Mouse (Mus musculus): ENCODE measurements around the gene Card6. TPM values are rescaled to one million over a fixed set of nuclear protein-coding genes. Genes with fewer than 3 reads are reported as not detected.

Card6 gene
- total and polyA plus RNA-seq, 3 experiments = 0.08 to 0.13 TPM; not detected in 1

- Histone ChIP-seq H3K4me1 (ENCODE audit: control insufficient read depth in 1 of 2, insufficient read depth in 2 of 2, low read length in 2 of 2) (no peaks in the 10 kb centered on the region), H3K27ac (ENCODE audit: control insufficient read depth, low read depth, low read length) (no peak overlapping the region), H3K4me3 (ENCODE audit: control insufficient read depth in 1 of 2, insufficient read depth in 1 of 2, low read depth in 2 of 2, low read length in 2 of 2) (no peak overlapping the region), H3K9ac (ENCODE audit: control insufficient read depth, low read depth, low read length, poor library complexity, severe bottlenecking) (no peak overlapping the region), H3K9me3 (replicated peaks; ENCODE audit: insufficient read depth, low read length) (no peaks in the 10 kb centered on the region), H3K79me2 (ENCODE audit: control insufficient read depth, insufficient read depth, low read length, poor library complexity) (peaks cover 57% of the 10 kb centered on the region), H3K27me3 (ENCODE audit: control insufficient read depth in 1 of 2, insufficient read depth in 2 of 2, low read length in 2 of 2) (no peaks in the 10 kb centered on the region), H3K36me3 (ENCODE audit: control insufficient read depth in 1 of 2, insufficient read depth in 2 of 2, low read length in 2 of 2) (peaks cover 2 to 5% of the 10 kb centered on the region in 2 experiments; a peak in 3 of 4 replicates)
- no peak for DNase-seq (ENCODE audit: low read depth, low spot score)
- no peak for TF ChIP-seq POLR2AphosphoS5 (IDR thresholded peaks at IDR 0.05; ENCODE audit: borderline replicate concordance, low read depth, low read length)
- TF ChIP-seq TCF12 (IDR thresholded peaks at IDR 0.05; ENCODE audit: low read depth, low read length) = no peak
- TF ChIP-seq RAD21 (IDR thresholded peaks at IDR 0.05; ENCODE audit: low read depth, low read length) = no peak
- no peak for TF ChIP-seq TAL1 (IDR thresholded peaks at IDR 0.05; ENCODE audit: low read length)
- no peak for TF ChIP-seq NELFE (IDR thresholded peaks at IDR 0.05; ENCODE audit: low read depth, low read length)
- no peak for TF ChIP-seq USF1 (IDR thresholded peaks at IDR 0.05; ENCODE audit: low read depth, low read length)
- no peak for TF ChIP-seq CHD1 (IDR thresholded peaks at IDR 0.05; ENCODE audit: low read depth, low read length)
- TF ChIP-seq MYB (IDR thresholded peaks at IDR 0.05; ENCODE audit: low read depth, low read length) = no peak
- TF ChIP-seq CHD2 (IDR thresholded peaks at IDR 0.05; ENCODE audit: low read length) = no peak
Observed at GRCm38 (mm10) chr15:5156355-5156754, 48.0 kb upstream of the Card6 start.

- H3K4me1 ChIP-seq (ENCODE audit: control insufficient read depth in 1 of 2, insufficient read depth in 2 of 2, low read length in 2 of 2) = no peaks in the 10 kb centered on the region
- TF ChIP-seq MYC (IDR thresholded peaks at IDR 0.05; ENCODE audit: low read depth, low read length) (no peak), ELF1 (IDR thresholded peaks at IDR 0.05; ENCODE audit: low read depth, low read length) (no peak), UBTF (IDR thresholded peaks at IDR 0.05; ENCODE audit: borderline replicate concordance, insufficient read depth, low read depth, low read length) (no peak), USF2 (IDR thresholded peaks at IDR 0.05; ENCODE audit: borderline replicate concordance in 1 of 2, insufficient read depth in 1 of 2, low read depth in 1 of 2, low read length in 2 of 2) (no peak), POLR2AphosphoS2 (IDR thresholded peaks at IDR 0.05; ENCODE audit: low read length) (no peak), POLR2AphosphoS5 (IDR thresholded peaks at IDR 0.05; ENCODE audit: borderline replicate concordance, low read depth, low read length) (no peak), TAL1 (IDR thresholded peaks at IDR 0.05; ENCODE audit: low read length) (no peak), MAFK (IDR thresholded peaks at IDR 0.05; ENCODE audit: borderline replicate concordance, low read depth, low read length) (no peak)
- no peak overlapping the region for H3K27ac ChIP-seq (ENCODE audit: control insufficient read depth, low read depth, low read length)
Observed at GRCm38 (mm10) chr15:5155093-5155492, 46.8 kb upstream of the Card6 start.

More at GRCm38 (mm10) chr15:5155093-5155492, 46.8 kb upstream of the Card6 start:
- no peak for DNase-seq (ENCODE audit: low read depth, low spot score)
- no peak overlapping the region for H3K9ac ChIP-seq (ENCODE audit: control insufficient read depth, low read depth, low read length, poor library complexity, severe bottlenecking)
- no peaks in the 10 kb centered on the region for H3K27me3 ChIP-seq (ENCODE audit: control insufficient read depth in 1 of 2, insufficient read depth in 2 of 2, low read length in 2 of 2)
- H3K36me3 ChIP-seq (ENCODE audit: control insufficient read depth in 1 of 2, insufficient read depth in 2 of 2, low read length in 2 of 2) = peaks cover 2% of the 10 kb centered on the region in 2 experiments; a peak in 3 of 4 replicates
- H3K79me2 ChIP-seq (ENCODE audit: control insufficient read depth, insufficient read depth, low read length, poor library complexity) = peaks cover 66% of the 10 kb centered on the region
- H3K9me3 ChIP-seq (replicated peaks; ENCODE audit: insufficient read depth, low read length) = no peaks in the 10 kb centered on the region
- H3K4me3 ChIP-seq (ENCODE audit: control insufficient read depth in 1 of 2, insufficient read depth in 1 of 2, low read depth in 2 of 2, low read length in 2 of 2) = no peak overlapping the region

All from MEL (cell line).